Mouse (Mus musculus) gastrocnemius, postnatal 10 days (tissue): ENCODE measurements around the gene Olfr1477. TPM values are rescaled to one million over a fixed set of nuclear protein-coding genes. Genes with fewer than 3 reads are reported as not detected.
"Not testable (repeated sequence)": the region's sequence is repeated elsewhere in the genome, so short reads cannot be mapped to it uniquely, and the experiment has no call there.

Source experiments
- DNase-seq: peaks from one replicate; pipeline ENCODE4 v3.0.0; 2021; ENCODE audit warnings: mixed read lengths
- long read RNA-seq, 2 experiments: library from polyadenylated mRNA; stranded (forward); transcript quantifications; one replicate each; pipeline ENCODE4 v2.0.0; 2021
- total RNA-seq, 2 experiments: library from RNA; stranded (reverse); gene quantifications; 2 replicates each; pipeline ENCODE4 v1.2.3; 2021

Olfr1477 gene
- not detected for total RNA-seq
- long read RNA-seq, experiment 1: 0 reads
- long read RNA-seq, experiment 2: 0 reads

GRCm38 (mm10) chr19:13500246-13500645, at the start of gene Olfr1477:
Gene Olfr1477 (plus strand): TSS chr19:13500546.
- DNase-seq: no peak

DNA sequence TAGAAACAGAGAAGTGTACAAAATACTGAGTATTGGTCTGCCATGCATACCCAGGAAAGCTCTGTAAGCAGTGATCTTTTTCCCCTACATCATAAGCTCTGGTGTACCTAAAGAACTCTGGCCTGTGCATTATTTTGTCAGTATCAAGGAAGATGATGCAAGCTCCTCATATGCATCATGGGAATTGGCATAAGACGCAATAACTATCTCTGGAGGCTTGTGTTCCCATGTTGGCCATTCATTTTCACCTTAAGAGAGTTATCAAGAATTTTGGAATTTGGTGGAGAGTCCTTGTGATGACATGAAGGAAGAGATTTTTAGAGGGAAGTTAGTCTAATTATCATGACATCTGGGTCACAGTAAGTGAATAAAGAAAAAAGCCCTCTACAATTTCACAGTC, 44.4 kb upstream of the Olfr1477 start, which contains the start of gene Olfr1472:
Gene Olfr1472 (minus strand): TSS at position 101 of the 400 bp plus-strand sequence.
- no peak for DNase-seq

DNA sequence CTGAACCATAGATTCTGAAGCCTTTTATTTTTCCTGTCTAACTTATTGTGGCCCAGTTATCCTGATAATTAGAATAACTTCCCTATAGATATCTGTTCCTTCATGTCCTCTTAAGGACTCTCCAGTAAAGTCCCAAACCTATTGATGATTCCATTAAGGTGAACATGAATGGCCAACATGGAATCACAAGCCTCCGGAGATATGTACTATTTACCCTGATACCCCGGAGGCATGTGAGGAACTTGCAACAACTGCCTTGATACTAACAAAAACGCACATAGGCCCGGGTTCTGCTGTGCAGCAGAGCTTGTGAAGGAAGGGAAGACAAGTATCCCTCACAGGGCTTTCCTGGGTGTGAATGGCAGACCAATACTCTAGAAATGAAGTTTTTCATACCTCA, 31.1 kb upstream of the Olfr1477 start, which contains the start of gene Olfr1474:
Gene Olfr1474 (plus strand): TSS at position 301 of the 400 bp plus-strand sequence.
- not testable (repeated sequence) for DNase-seq

DNA sequence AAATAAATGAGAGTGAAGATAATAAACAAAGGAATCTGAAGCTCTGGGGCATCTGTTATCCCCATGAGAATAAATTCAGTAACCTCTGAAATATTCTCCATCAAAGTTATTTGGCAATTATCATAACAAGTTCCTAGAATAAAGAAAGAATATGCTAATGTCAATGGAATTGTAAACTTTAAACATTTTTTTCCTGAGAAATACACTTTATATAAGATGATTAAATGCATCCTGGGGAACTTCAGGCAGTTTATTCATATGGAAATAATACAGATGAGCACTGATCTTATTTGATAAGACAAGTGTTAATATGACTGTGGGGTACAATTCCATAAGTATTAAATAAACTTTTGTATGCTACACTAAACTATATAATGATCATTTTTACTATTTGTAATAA, 20.2 kb upstream of the Olfr1477 start, which contains the start of gene Olfr1475:
Gene Olfr1475 (minus strand): TSS at position 101 of the 400 bp plus-strand sequence.
- no peak for DNase-seq

DNA sequence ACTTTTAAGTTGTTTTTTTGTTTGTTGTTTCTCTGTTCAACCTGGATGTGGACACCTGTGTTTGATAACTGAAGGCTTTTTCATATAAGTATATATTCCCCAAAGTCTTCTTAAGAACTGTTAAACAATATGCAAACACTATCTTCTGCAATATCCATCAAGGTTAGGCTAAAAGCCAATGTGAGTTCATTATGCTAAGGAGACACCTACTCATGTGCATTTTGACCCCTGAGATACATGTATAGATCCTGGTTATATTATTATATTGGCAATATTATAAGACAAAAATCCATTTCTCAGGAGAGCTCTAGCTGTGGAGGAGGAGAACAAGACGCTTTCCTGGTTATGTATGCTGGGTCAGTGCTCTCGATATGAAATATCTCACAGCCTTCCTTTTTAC, 27.3 kb downstream of the Olfr1477 start, which contains the start of gene Olfr1480:
Gene Olfr1480 (plus strand): TSS at position 301 of the 400 bp plus-strand sequence.
- no peak for DNase-seq

Other genes starting within 250 kb of the Olfr1477 start
- not detected for gene Olfr1465, start 185.0 kb upstream of the Olfr1477 start, total RNA-seq
- gene Olfr1466, start 161.7 kb upstream of the Olfr1477 start, total RNA-seq: not detected
- gene Olfr1467, start 138.3 kb upstream of the Olfr1477 start, total RNA-seq: not detected
- gene Olfr1469, start 92.7 kb upstream of the Olfr1477 start, total RNA-seq: not detected
- gene Olfr1471, start 57.1 kb upstream of the Olfr1477 start, total RNA-seq: not detected
- gene Olfr1472, start 44.5 kb upstream of the Olfr1477 start, total RNA-seq: not detected
- not detected for gene Olfr1474, start 31.0 kb upstream of the Olfr1477 start, total RNA-seq
- not detected for gene Olfr1475, start 20.4 kb upstream of the Olfr1477 start, total RNA-seq
- not detected for gene Olfr1480, start 27.4 kb downstream of the Olfr1477 start, total RNA-seq
- not detected for gene Olfr1484, start 83.0 kb downstream of the Olfr1477 start, total RNA-seq
- gene Olfr1487, start 116.8 kb downstream of the Olfr1477 start, total RNA-seq: not detected
- not detected for gene Olfr1489, start 131.1 kb downstream of the Olfr1477 start, total RNA-seq
- gene Olfr1490, start 150.5 kb downstream of the Olfr1477 start, total RNA-seq: not detected
- not detected for gene Olfr1491, start 196.7 kb downstream of the Olfr1477 start, total RNA-seq
- not detected for gene Olfr1493-ps1, start 222.7 kb downstream of the Olfr1477 start, total RNA-seq
- gene Olfr1494, start 239.2 kb downstream of the Olfr1477 start, total RNA-seq: not detected